Mouse (Mus musculus) ES-E14 (cell line): ENCODE results near the gene Ift74.

Source experiments
- CHD2 ChIP-seq: IDR thresholded peaks from 2 replicates; pipeline ENCODE4 v1.6.1; 2014; ENCODE audit warnings: mild to moderate bottlenecking, low read depth, low read length, inconsistent platforms
- MAFK ChIP-seq: IDR thresholded peaks from 2 replicates; pipeline ENCODE4 v1.6.1; 2014; ENCODE audit warnings: mild to moderate bottlenecking, low read depth, low read length, inconsistent platforms; ENCODE audit not compliant: insufficient read depth

DNA sequence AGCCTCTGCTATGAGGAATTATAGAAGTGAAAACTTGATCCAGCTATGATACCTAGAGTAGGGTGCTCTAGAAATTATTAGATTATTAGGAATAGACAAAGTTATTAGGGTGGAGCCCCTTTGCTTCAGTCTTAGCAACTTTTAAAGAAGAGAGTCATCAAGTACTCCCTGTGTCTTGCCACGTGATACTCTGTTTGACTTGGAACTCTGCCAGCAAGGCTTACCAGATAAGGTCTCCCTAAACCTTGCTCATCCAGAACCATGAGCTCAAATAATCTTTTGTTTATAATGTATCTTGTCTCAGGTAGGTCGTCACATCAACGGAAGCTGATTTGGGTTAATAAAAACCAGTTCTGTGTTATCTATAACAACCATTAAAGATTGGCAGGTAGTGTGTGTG is 82.1 kb downstream of the Ift74 start:
- TF ChIP-seq MAFK (no peak), CHD2 (no peak)
